Mouse (Mus musculus) forebrain, embryonic 13.5 days (tissue): ENCODE results near the gene Fbxl20. TPM values are rescaled to one million over a fixed set of nuclear protein-coding genes. Genes with fewer than 3 reads are reported as not detected.
"Not testable (repeated sequence)": the region's sequence is repeated elsewhere in the genome, so short reads cannot be mapped to it uniquely, and the experiment has no call there.

Experiments
- ATAC-seq: fragments of 200-750 bp; cut with Nextera tagmentation; 2 replicates; pipeline ENCODE4 v1.8.0; 2017
- H3K27ac ChIP-seq: fragments of 300-500 bp; sonication (generic); 2 replicates; pipeline ENCODE4 v1.5.1; 2015; ENCODE audit warnings: inconsistent platforms, mild to moderate bottlenecking, moderate library complexity
- H3K27me3 ChIP-seq: fragments of 300-500 bp; sonication (generic); 2 replicates; pipeline ENCODE4 v1.6.1; 2015; ENCODE audit warnings: mild to moderate bottlenecking, inconsistent platforms
- H3K36me3 ChIP-seq: fragments of 300-500 bp; sonication (generic); 2 replicates; pipeline ENCODE4 v1.6.1; 2015; ENCODE audit warnings: mild to moderate bottlenecking, inconsistent platforms; ENCODE audit not compliant: poor library complexity, severe bottlenecking
- H3K4me1 ChIP-seq: fragments of 300-500 bp; sonication (generic); 2 replicates; pipeline ENCODE4 v1.6.1; 2015; ENCODE audit warnings: inconsistent platforms
- H3K4me2 ChIP-seq: fragments of 300-500 bp; sonication (generic); 2 replicates; pipeline ENCODE4 v1.6.1; 2015; ENCODE audit warnings: inconsistent platforms, mild to moderate bottlenecking, moderate library complexity
- H3K4me3 ChIP-seq: fragments of 300-500 bp; sonication (generic); 2 replicates; pipeline ENCODE4 v1.5.1; 2015; ENCODE audit warnings: mild to moderate bottlenecking, inconsistent platforms
- H3K9ac ChIP-seq: fragments of 300-500 bp; sonication (generic); 2 replicates; pipeline ENCODE4 v1.6.1; 2015; ENCODE audit warnings: mild to moderate bottlenecking, inconsistent platforms
- H3K9me3 ChIP-seq: fragments of 300-500 bp; sonication (generic); replicated peaks from 2 replicates; pipeline ENCODE4 v1.6.1; 2016; ENCODE audit warnings: inconsistent platforms
- WGBS: fragments of 180-500 bp; shearing (Covaris S2); methylation state at CpG from one replicate; pipeline ENCODE4 v1.1.7; 2015; 5-methylcytosine and 5-hydroxymethylcytosine counted together
- polyA plus RNA-seq: library from polyadenylated mRNA; unstranded; fragments of >200 nt; fragmentation: Nextera tagmentation; extraction: Ambion mirVana; gene quantifications from 2 replicates; pipeline ENCODE4 v1.2.1, GENCODE M21; 2015

Fbxl20 gene
- 31.8 and 32.9 TPM in 2 replicates for polyA plus RNA-seq

DNA sequence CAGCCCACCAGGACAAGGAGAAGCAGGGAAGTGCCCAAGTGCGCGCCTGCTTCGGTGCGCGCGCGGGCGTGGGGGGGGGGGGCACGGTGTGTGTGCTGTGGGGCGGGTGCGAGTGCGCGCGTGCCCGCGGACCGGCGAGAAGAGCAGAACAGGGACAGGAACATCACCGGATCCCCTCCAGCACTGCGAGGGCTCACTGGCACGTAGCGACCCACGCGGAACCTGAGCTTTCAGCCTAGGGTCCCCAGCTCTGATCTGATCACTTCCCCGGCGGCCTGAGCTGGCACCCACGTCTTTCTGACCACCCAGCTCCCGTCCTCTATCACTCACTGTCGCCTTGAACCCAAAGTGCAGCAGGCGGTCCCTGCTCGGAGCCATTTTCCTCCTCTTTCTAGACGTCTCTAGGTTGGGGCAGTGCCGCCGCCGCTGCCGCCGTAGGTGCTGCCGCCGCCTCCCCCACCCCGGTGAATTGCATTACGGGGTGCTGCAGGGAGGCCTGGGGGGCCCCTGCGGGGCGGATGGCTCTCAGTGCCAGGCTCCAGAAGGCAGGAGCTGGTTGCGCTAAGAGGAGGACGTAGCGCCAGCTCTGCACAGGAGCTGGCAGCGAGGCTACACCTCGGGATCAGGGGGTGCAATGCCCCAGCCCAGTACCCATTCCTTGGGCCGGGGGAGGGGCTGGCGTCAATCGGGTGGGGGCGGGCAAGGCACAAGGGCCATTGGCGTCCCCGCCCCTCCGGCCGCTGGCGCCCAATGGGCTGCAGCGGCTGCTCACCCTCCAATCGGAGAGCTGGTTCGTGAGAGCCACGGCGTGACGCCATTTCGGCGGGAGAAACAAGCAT is at the start of gene Fbxl20:
Gene Fbxl20, minus strand, starts transcription at position 618 of the 839 bp plus-strand sequence.
- Histone ChIP-seq H3K27me3 (no peaks in the 10 kb centered on the region), H3K4me2 (peak within 1 kb of the TSS; percentile 94), H3K4me1 (peaks cover 29% of the 10 kb centered on the region), H3K27ac (peak within 1 kb of the TSS; percentile 96), H3K4me3 (peak within 1 kb of the TSS; percentile 96), H3K9ac (peak within 1 kb of the TSS; percentile 95), H3K36me3 (peaks cover 15% of the 10 kb centered on the region), H3K9me3 (no peaks in the 10 kb centered on the region)
- WGBS: under 1% methylated on average over 44 of the region's 65 CpGs
- ATAC-seq: peak; percentile 91

DNA sequence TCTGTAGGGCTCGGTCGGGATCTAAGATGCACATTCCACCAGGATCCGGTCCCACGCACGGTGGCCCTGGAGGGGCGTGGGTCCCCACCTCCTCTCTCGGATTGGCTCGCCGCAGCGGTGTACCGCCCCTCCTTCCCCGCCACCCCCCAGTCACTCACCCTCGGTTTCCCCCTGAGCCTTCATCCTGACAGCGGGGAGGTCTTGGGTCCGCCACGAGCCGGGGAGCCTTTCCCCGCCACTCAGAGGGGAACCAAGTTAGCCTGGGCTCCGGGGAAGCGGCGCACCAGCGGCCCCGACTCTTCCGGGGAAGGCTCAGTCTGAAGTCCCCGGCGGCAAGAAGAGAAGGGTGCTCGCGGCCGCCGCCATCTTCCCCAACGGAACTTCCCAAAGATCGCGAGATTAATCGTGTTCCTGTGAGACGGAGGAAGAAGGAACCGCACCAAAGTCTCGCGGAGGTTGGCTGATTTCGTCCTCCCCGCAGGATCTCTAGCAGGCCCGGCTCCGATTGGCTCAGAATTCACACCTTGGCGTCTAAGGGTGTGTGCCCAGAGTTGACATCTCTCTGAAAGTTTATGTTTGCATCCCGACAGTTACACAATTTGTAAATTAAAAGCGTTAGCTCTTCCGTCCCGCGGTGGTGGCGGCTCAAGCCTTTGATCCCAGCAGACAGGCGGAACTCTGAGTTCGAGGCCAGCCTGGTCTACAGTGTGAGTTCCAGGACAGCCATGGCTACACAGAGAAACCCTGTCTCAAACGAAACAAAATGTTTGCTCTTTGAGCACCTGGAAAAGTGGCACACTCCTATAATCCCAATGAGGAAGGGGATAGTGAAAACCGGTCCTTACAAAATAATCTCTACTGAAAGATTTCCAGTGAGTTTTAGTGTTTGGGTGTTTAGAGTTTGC is 43.0 kb upstream of the Fbxl20 start, which contains the start of gene Med1:
Gene Med1, minus strand, starts transcription at position 393 of the 905 bp plus-strand sequence.
- Histone ChIP-seq H3K36me3 (peaks cover 21% of the 10 kb centered on the region), H3K27ac (peak within 1 kb of the TSS; percentile 93), H3K4me3 (peak within 1 kb of the TSS; percentile 87), H3K9ac (peak within 1 kb of the TSS; percentile 90), H3K4me1 (peaks cover 17% of the 10 kb centered on the region), H3K4me2 (peak within 1 kb of the TSS; percentile 90), H3K27me3 (0 out of 2 replicates have a peak, but pooled peaks cover 4% of the 10 kb centered on the region), H3K9me3 (no peaks in the 10 kb centered on the region)
- ATAC-seq: peak; percentile 97
- under 1% methylated on average over 50 of the region's 53 CpGs for WGBS

DNA sequence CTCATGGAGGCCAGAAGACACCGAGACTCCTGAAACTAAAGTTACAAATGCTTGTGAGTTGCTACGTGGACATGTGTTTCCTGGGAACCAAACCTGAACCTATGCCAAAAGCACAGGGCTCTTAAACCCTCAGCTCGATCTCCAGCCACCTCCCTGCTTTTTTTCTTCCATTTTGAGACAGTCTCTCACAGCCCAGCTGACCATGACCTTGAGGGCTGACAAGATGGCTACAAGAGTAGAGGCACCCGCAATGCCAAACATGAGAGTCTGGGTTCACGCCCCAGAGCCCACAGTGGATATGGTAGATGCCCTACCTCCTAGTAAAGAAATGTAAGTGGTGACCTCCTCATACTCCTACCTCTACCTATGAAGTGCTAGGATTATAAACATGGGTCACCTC is 40.6 kb upstream of the Fbxl20 start:
- 89% methylated on average over 5 of the region's 5 CpGs for WGBS
- H3K9me3 ChIP-seq: no peaks in the 10 kb centered on the region
- no peak for ATAC-seq
- H3K9ac ChIP-seq: no peak overlapping the region
- peaks cover 42% of the 10 kb centered on the region for H3K36me3 ChIP-seq
- no peak overlapping the region for H3K4me3 ChIP-seq
- H3K27ac ChIP-seq: no peak overlapping the region
- 0 out of 2 replicates have a peak overlapping the region, but pooled peaks have one; percentile 0 for H3K4me2 ChIP-seq
- peaks cover 17% of the 10 kb centered on the region for H3K4me1 ChIP-seq
- no peaks in the 10 kb centered on the region for H3K27me3 ChIP-seq

DNA sequence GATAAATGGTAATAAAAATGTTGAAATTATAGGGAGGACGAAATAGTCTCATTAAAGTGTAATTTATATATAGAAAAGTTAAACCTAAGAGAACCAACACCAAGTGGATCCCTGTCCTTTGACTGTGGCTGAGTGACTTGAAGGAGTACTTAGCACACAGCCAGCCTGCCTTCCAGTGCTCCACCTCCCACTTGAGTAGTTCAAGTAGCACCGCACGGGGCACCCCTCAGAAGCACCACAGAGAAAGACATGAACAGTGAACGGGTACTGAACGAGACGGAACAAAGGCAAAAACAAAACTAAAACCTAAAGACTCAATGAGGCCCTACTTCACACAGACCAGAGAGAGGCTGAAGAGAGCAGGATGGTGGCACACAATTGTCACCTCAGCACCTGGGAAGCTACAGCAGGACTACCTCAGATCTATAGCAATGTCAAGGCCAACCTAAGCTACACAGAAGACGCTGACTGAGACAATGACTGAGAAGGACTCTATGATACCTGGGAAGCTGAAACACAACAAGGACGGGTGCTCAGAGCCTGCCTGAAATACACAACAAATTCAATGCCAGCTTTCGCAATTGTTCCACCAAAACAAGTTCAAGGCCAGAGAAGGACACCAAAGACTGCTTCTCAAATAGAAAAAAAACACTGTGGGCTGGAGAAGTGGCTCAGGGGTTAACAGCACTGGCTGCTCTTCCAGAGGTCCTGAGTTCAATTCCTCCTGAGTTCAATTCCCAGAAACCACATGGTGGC is 37.6 kb upstream of the Fbxl20 start:
- Histone ChIP-seq H3K9me3 (no peaks in the 10 kb centered on the region), H3K9ac (no peak overlapping the region), H3K36me3 (peaks cover 72% of the 10 kb centered on the region), H3K4me2 (no peak overlapping the region), H3K27ac (no peak overlapping the region), H3K4me3 (no peak overlapping the region), H3K4me1 (peaks cover 12% of the 10 kb centered on the region), H3K27me3 (no peaks in the 10 kb centered on the region)
- no peak for ATAC-seq
- WGBS: 92% methylated on average over 9 of the region's 9 CpGs

DNA sequence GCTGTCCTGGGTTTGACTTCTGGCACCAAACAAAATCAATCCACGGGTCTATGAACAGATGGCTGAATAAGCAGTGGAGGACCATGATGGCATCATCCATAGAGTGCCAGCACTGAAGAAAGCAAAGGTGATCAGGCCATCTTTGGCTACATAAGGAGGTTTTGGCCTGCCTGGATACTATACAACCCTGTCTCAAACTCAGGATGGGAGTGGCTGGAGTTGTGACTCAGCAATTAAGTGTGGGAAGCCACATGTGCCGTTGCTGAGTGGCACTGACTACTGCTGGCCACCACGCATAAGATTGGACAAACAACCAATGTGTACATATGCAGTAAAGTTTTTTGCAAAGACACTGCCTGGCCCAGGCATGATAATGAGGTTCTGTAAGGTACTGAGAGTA is 31.9 kb upstream of the Fbxl20 start:
- H3K27me3 ChIP-seq, H3K9ac ChIP-seq, H3K27ac ChIP-seq, H3K4me2 ChIP-seq, ATAC-seq, H3K4me3 ChIP-seq, H3K4me1 ChIP-seq, H3K9me3 ChIP-seq: not testable (repeated sequence)
- 95% methylated on average over 3 of the region's 3 CpGs for WGBS
- H3K36me3 ChIP-seq: peaks cover 87% of the 10 kb centered on the region

DNA sequence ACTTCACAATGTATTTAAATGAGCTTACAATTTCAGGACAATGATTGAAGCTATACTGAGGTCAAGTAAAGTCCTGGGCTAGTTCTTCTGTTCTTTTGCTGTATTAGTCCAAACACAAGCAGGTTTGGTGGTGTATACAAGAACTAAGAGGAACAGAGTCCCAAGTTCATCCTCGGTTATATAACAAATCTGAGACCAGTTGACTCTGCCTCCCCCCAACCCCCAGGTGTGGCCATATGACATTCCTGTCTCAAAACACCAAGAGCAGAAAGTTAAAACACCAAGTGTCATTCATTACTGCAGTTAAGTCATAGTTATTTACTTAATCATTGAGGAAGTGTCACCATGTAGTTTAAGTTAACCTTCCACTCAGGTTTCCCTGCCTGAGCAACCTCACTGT is 18.2 kb upstream of the Fbxl20 start:
- Histone ChIP-seq H3K27ac (no peak overlapping the region), H3K36me3 (peaks cover 79% of the 10 kb centered on the region), H3K4me3 (no peak overlapping the region), H3K9ac (no peak overlapping the region), H3K4me1 (no peaks in the 10 kb centered on the region), H3K9me3 (no peaks in the 10 kb centered on the region), H3K27me3 (no peaks in the 10 kb centered on the region), H3K4me2 (no peak overlapping the region)
- ATAC-seq: no peak
- WGBS: 93% methylated on average over 1 of the region's 1 CpGs

DNA sequence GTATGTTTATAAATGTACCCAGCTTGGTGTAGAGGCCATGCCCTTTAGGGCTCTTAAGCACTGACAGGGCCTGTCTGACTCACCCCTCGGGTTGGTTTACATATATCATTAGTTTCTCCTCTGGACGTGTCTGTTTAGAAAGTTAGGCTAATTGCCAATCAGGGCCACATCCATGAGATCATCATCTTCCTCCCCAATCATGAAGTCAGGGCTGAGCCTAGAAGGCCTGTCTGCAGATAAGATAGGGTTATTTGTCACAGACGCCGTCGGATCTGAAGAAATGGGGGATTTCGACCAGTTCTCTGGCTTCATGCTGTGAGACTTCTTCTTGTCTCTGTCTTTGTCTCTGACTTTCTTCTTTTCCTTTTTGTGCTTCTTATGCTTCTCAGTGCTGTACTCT is 4.9 kb upstream of the Fbxl20 start:
- Histone ChIP-seq H3K4me1 (no peaks in the 10 kb centered on the region), H3K9ac (no peak overlapping the region), H3K27me3 (no peaks in the 10 kb centered on the region), H3K9me3 (no peaks in the 10 kb centered on the region), H3K36me3 (peaks cover 64% of the 10 kb centered on the region), H3K27ac (no peak overlapping the region), H3K4me3 (no peak overlapping the region), H3K4me2 (no peak overlapping the region)
- WGBS: 86% methylated on average over 6 of the region's 6 CpGs
- no peak for ATAC-seq

DNA sequence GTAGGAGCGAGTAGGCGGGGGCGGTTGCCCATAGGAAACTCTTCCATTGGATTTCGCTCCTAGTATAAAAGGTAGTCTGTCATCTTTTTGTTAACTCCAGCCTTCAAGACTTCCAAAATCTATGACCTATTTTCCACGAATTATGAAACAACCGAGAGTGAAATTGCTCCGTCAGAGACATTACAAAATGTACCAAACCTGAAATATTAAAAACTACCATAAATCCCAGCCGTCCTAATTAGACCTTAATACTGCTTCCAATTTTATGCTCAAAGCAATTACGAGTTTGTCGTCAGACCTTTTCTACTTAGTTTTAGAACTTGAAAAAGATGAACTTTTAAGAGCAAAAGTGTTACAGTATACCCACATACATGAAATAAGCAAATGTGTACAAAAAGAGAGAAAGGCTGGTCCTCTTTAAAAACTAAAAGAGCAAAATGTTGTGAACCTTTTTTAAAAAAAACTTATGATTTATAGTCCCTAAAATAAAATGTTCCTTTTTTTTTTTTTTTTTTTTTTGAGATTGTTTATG is 488 bp upstream of the Fbxl20 start:
- H3K27me3 ChIP-seq: no peaks in the 10 kb centered on the region
- peaks cover 29% of the 10 kb centered on the region for H3K4me1 ChIP-seq
- no peak overlapping the region for H3K9ac ChIP-seq
- peak overlapping the region; percentile 94 for H3K4me2 ChIP-seq
- H3K27ac ChIP-seq: no peak overlapping the region
- no peaks in the 10 kb centered on the region for H3K9me3 ChIP-seq
- H3K4me3 ChIP-seq: peak overlapping the region; percentile 96
- WGBS: 13% methylated on average over 10 of the region's 10 CpGs
- H3K36me3 ChIP-seq: peaks cover 22% of the 10 kb centered on the region
- no peak for ATAC-seq

DNA sequence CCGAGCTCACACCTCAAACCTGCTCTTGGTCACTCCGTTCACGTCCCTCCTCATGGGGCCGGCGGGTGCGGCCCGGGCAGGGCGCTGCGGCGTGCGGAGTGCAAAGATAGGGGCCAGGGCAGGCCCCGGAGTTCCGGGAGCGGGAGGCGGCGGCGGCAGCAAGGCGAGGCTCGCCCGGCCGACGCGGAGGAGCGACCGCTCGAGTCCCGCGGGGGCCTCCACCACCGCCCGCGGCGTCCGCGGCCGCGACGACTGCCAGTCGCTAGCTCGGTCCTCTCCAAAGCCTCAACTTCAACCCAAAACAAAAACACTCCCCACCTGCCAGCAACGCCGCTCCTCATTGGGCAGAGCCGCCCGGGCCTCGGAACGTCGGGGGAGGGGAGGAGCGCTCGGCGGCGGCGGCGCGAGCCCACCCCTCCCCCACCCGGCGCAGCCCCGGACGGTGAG is 876 bp downstream of the Fbxl20 start:
- Histone ChIP-seq H3K4me3 (peak overlapping the region; percentile 96), H3K9ac (peak overlapping the region; percentile 95), H3K4me2 (peak overlapping the region; percentile 94), H3K36me3 (peaks cover 8% of the 10 kb centered on the region), H3K27ac (peak overlapping the region; percentile 96), H3K9me3 (no peaks in the 10 kb centered on the region), H3K4me1 (peaks cover 29% of the 10 kb centered on the region), H3K27me3 (no peaks in the 10 kb centered on the region)
- WGBS: 0% methylated on average over 18 of the region's 57 CpGs
- peak; percentile 95 for ATAC-seq

DNA sequence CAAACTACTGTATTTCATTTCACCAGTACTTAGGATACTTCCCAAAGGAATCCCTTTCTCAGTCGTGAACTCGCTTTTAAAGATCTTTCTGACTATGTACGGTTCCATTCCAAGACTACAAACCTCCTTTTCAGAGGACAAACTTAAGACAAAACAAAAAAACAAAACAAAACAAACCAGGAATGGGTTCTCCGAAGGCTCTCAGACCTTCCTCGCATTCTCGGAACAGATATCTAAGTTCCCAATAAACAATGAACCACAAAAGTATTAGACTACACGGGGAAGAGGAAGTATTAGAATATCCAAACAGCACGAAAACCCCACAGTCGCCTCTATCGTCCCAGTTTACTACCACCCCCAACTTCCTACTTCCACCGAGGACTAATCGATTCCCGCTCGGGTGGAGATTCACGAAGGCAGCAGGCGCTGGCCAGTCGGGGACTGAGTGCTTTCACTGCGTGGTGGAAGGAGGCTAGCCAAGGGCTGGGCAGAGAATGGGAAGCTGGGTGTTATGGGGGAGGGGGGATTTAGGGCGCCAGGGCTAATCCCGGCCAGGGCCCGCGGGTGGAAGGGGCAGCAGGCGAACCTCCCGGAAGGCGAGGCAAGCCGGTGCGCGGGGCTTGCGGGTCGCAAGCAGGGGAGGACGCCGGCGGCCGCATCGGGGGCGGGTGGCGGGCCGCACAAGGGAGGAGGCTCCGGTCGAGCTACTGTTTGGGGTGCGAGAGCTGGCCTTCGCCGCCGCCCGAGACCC is 1.5 kb downstream of the Fbxl20 start:
- WGBS: 2% methylated on average over 45 of the region's 45 CpGs
- no peaks in the 10 kb centered on the region for H3K27me3 ChIP-seq
- peaks cover 2% of the 10 kb centered on the region; the same call in 1 of the 2 replicates for H3K36me3 ChIP-seq
- peak overlapping the region; percentile 95 for H3K9ac ChIP-seq
- H3K4me2 ChIP-seq: peak overlapping the region; percentile 94
- peak; percentile 9; the same call in 1 of the 2 replicates for ATAC-seq
- peaks cover 29% of the 10 kb centered on the region for H3K4me1 ChIP-seq
- peak overlapping the region; percentile 96 for H3K27ac ChIP-seq
- H3K4me3 ChIP-seq: peak overlapping the region; percentile 96
- no peaks in the 10 kb centered on the region for H3K9me3 ChIP-seq
